Mouse (Mus musculus) liver, embryonic 15.5 days (tissue): Measurements from ENCODE around the gene Cog5. TPM values are rescaled to one million over a fixed set of nuclear protein-coding genes. Genes with fewer than 3 reads are reported as not detected.

Experiments
- ATAC-seq: fragments of 200-750 bp; cut with Nextera tagmentation; 2 replicates; pipeline ENCODE4 v1.8.0; 2017; ENCODE audit warnings: moderate number of reproducible peaks, mild to moderate bottlenecking, moderate library complexity; ENCODE audit not compliant: insufficient read depth
- H3K27ac ChIP-seq: fragments of 300-500 bp; sonication (generic); replicated peaks from 2 replicates; pipeline ENCODE4 v1.5.1; 2015; ENCODE audit warnings: mild to moderate bottlenecking, inconsistent platforms
- H3K27me3 ChIP-seq: fragments of 300-500 bp; sonication (generic); 2 replicates; pipeline ENCODE4 v1.6.1; 2015; ENCODE audit warnings: mild to moderate bottlenecking, inconsistent platforms
- H3K36me3 ChIP-seq: fragments of 300-500 bp; sonication (generic); replicated peaks from 2 replicates; pipeline ENCODE4 v1.6.1; 2015; ENCODE audit warnings: moderate library complexity, mild to moderate bottlenecking, inconsistent platforms
- H3K4me1 ChIP-seq: fragments of 300-500 bp; sonication (generic); replicated peaks from 2 replicates; pipeline ENCODE4 v1.6.1; 2015; ENCODE audit warnings: inconsistent platforms
- H3K4me2 ChIP-seq: fragments of 300-500 bp; sonication (generic); 2 replicates; pipeline ENCODE4 v1.6.1; 2015; ENCODE audit warnings: moderate library complexity, mild to moderate bottlenecking, inconsistent platforms
- H3K4me3 ChIP-seq: fragments of 300-500 bp; sonication (generic); replicated peaks from 2 replicates; pipeline ENCODE4 v1.5.1; 2015; ENCODE audit warnings: mild to moderate bottlenecking, inconsistent platforms
- H3K9ac ChIP-seq: fragments of 300-500 bp; sonication (generic); 2 replicates; pipeline ENCODE4 v1.6.1; 2015; ENCODE audit warnings: moderate library complexity, mild to moderate bottlenecking, inconsistent platforms
- H3K9me3 ChIP-seq: fragments of 300-500 bp; sonication (generic); replicated peaks from 2 replicates; pipeline ENCODE4 v1.6.1; 2016; ENCODE audit warnings: inconsistent platforms
- WGBS: fragments of 180-500 bp; shearing (Covaris S2); methylation state at CpG from one replicate; pipeline ENCODE4 v1.1.7; 2015; ENCODE audit warnings: mixed read lengths; ENCODE audit not compliant: insufficient replicate concordance; 5-methylcytosine and 5-hydroxymethylcytosine counted together
- polyA plus RNA-seq: library from polyadenylated mRNA; unstranded; fragments of >200 nt; fragmentation: Nextera tagmentation; extraction: Ambion mirVana; gene quantifications from 2 replicates; pipeline ENCODE4 v1.2.1, GENCODE M21; 2015

The Cog5 gene
- polyA plus RNA-seq, 1 experiment from 2014 or later = 6.8 TPM

DNA sequence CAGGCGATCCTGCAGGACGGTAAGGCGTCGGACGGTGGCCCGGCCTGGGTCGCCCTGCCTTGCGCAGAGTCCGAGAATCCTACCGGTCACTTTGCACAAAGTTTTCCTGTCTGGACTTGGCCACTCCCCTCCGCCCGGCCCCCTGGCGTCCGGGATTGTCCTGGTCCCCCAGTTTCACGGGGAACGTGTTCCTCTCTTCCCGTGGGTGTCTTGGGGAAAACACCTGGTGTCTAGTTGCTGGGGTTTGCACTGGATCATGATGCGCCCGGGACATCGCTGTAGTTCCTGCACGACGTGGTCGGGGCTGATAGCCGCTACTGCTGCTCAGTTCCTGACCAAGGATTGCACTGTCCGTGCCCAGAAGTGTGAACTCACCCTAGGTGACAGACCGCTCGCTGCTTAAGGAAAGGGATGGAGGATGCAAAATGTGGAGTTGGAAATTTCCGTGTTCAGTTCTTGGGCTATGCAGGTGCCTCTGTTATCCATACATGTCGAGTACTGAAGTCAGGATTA lies 352 bp downstream of the Cog5 start:
- ATAC-seq = peak; percentile 72
- peak overlapping the region; percentile 66; the same call in 1 of the 2 replicates for H3K27ac ChIP-seq
- H3K9ac ChIP-seq = peak overlapping the region; percentile 84
- H3K4me1 ChIP-seq = peaks cover 10% of the 10 kb centered on the region
- peak overlapping the region; percentile 80 for H3K4me2 ChIP-seq
- H3K9me3 ChIP-seq = no peaks in the 10 kb centered on the region
- H3K36me3 ChIP-seq = no peaks in the 10 kb centered on the region
- WGBS = under 1% methylated on average over 29 of the region's 29 CpGs
- H3K27me3 ChIP-seq = no peaks in the 10 kb centered on the region
- peak overlapping the region; percentile 93 for H3K4me3 ChIP-seq

DNA sequence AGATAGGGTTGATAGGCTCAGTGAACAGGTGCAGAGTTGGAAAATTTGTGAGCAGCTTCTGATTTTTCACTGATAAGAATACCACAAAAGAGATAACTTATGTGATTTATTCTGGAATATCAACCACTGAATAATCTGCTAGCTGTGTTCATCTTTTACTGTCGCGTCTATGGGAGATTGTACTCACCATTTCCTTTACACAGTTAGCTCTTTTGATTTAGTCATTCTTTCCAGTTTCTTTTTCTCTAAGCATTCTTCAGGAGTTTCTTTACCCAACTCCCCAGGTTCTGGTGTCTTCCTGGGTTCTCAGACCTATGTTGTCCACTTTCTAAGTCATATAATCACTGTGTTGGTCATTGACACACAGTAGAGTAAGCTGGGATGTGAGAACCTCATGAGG lies 2.2 kb downstream of the Cog5 start:
- H3K4me2 ChIP-seq = no peak overlapping the region
- H3K36me3 ChIP-seq = no peaks in the 10 kb centered on the region
- no peak overlapping the region for H3K4me3 ChIP-seq
- no peak overlapping the region for H3K9ac ChIP-seq
- H3K27ac ChIP-seq = no peak overlapping the region
- H3K9me3 ChIP-seq = no peaks in the 10 kb centered on the region
- WGBS = 83% methylated on average over 2 of the region's 2 CpGs
- no peaks in the 10 kb centered on the region for H3K27me3 ChIP-seq
- no peak for ATAC-seq
- peaks cover 10% of the 10 kb centered on the region for H3K4me1 ChIP-seq

DNA sequence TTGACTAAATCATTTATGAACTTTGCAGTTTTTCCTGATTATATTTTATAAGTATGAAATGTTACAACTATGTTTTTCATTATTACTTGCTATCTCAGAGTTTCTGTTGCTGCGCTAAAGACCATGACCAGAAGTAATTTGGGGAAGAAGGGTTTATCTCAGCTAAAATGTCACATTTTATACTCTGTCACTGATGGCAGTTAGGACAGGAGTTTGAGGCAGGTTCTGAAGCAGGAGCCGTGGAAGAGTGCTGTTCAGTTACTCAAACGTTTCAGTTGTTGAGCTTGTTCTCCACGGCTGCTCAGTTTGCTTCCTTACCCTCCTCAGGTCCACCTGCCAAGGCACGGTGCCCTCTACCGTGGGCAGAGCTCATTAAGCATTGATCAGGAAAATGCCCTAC lies 11.3 kb downstream of the Cog5 start:
- no peak overlapping the region for H3K9ac ChIP-seq
- H3K9me3 ChIP-seq = no peaks in the 10 kb centered on the region
- no peak overlapping the region for H3K27ac ChIP-seq
- no peak for ATAC-seq
- H3K4me3 ChIP-seq = no peak overlapping the region
- H3K36me3 ChIP-seq = peaks cover 11% of the 10 kb centered on the region; the same call in 1 of the 2 replicates
- no peaks in the 10 kb centered on the region for H3K4me1 ChIP-seq
- WGBS = 71% methylated on average over 6 of the region's 6 CpGs
- no peak overlapping the region for H3K4me2 ChIP-seq
- no peaks in the 10 kb centered on the region for H3K27me3 ChIP-seq

GRCm38 (mm10) chr12:31667187-31667586 lies 12.5 kb downstream of the Cog5 start:
- Histone ChIP-seq H3K4me3 (no peak overlapping the region), H3K27me3 (no peaks in the 10 kb centered on the region), H3K4me2 (no peak overlapping the region), H3K9ac (no peak overlapping the region), H3K4me1 (no peaks in the 10 kb centered on the region), H3K9me3 (no peaks in the 10 kb centered on the region), H3K36me3 (peaks cover 11% of the 10 kb centered on the region; the same call in 1 of the 2 replicates), H3K27ac (no peak overlapping the region)
- WGBS = 45% methylated on average over 3 of the region's 3 CpGs
- no peak for ATAC-seq

GRCm38 (mm10) chr12:31686679-31687078 lies 32.0 kb downstream of the Cog5 start:
- Histone ChIP-seq H3K27me3 (no peaks in the 10 kb centered on the region), H3K4me3 (no peak overlapping the region), H3K9ac (no peak overlapping the region), H3K27ac (no peak overlapping the region), H3K4me1 (no peaks in the 10 kb centered on the region), H3K36me3 (no peaks in the 10 kb centered on the region), H3K4me2 (no peak overlapping the region), H3K9me3 (no peaks in the 10 kb centered on the region)
- WGBS = 79% methylated on average over 3 of the region's 3 CpGs
- no peak for ATAC-seq

DNA sequence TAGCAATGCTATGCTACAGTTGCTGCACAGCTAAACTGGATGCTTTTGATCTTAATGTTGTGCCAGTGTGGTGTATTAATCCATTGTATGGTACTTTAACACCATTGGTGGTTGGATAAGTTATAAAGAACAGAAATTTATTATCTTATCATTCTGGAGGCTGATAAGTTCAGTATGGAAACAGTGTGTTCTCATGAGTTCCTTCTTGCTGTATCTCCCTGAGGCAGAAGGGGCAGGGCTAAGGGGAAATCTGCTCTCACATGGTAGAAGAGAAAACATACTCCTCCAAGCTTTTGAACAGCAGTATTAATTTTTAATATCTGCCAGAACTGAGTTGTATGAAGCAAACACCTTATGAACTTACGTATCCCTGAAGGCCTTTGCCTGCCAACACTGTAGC lies 38.6 kb downstream of the Cog5 start:
- Histone ChIP-seq H3K27me3 (no peaks in the 10 kb centered on the region), H3K9ac (no peak overlapping the region), H3K36me3 (no peaks in the 10 kb centered on the region; the same call in 1 of the 2 replicates), H3K4me1 (no peaks in the 10 kb centered on the region), H3K4me3 (no peak overlapping the region), H3K4me2 (no peak overlapping the region), H3K27ac (no peak overlapping the region), H3K9me3 (no peaks in the 10 kb centered on the region)
- 89% methylated on average over 1 of the region's 1 CpGs for WGBS
- ATAC-seq = no peak

DNA sequence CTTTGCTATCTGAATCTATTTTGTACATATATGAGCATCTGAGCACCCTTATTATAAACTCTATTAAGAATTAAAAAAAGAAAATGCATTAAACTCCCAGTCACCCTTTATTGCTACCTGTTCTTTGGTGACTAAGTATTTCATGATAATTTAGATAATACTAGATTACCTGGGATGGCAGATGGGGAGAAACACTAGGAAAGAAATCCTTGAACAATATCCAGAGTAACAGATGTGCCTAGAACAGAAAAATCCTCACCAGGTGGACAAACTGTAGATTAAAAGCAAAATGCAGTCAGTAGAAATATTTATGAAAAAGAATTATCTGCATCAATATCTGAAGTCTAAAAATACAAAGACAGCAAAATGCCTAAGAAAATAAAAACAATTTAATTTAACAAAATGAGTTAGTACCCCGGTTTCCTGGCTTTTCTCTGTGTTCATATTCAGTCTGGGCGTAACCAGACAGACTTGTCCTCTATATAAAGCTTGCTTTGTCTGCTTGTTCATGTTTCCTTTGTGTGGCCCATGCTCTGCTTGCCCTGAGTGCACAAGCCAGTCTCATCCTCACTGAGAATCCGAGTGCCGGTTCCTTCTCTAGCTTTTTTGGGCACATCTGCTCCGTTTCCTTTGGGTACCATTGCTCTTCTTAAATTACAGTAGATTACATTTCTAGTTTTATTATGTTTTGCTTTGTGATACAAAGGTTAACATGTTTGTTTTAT lies 46.1 kb downstream of the Cog5 start:
- Histone ChIP-seq H3K27me3 (no peaks in the 10 kb centered on the region), H3K4me3 (no peak overlapping the region), H3K4me1 (no peaks in the 10 kb centered on the region), H3K9me3 (no peaks in the 10 kb centered on the region), H3K4me2 (no peak overlapping the region), H3K36me3 (no peaks in the 10 kb centered on the region; the same call in 1 of the 2 replicates), H3K27ac (no peak overlapping the region), H3K9ac (no peak overlapping the region)
- 75% methylated on average over 5 of the region's 5 CpGs for WGBS
- no peak for ATAC-seq

- Histone ChIP-seq H3K27ac (no peak overlapping the region), H3K4me3 (no peak overlapping the region)
- whole genome bisulfite sequencing = 76% methylated on average over 5 of the region's 5 CpGs
Observed at GRCm38 (mm10) chr12:31701411-31701810, 46.7 kb downstream of the Cog5 start.

DNA sequence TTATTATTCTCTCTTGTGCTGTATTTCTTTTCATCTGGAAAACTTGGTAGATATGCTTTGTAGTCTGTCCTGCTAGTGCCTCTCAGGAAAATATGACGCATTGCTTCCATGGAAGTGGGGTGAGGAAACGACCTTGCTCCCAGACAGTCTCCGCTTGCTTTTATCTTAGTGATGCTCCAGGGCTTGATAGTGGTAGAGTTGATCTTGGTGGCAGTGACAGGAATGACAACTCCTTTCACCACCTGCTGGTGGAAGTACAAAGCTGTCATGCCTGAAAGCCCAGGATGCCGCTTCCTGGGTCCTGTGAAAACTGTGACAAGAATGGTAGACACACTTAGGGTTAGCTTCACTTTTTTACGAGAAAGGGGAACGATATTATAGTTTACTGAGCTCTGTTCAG lies 49.2 kb downstream of the Cog5 start:
- no peak for ATAC-seq
- H3K36me3 ChIP-seq = no peaks in the 10 kb centered on the region

More at GRCm38 (mm10) chr12:31701411-31701810, 46.7 kb downstream of the Cog5 start:
- Histone ChIP-seq H3K4me1 (no peaks in the 10 kb centered on the region), H3K27me3 (no peaks in the 10 kb centered on the region), H3K4me2 (no peak overlapping the region), H3K36me3 (no peaks in the 10 kb centered on the region; the same call in 1 of the 2 replicates), H3K9ac (no peak overlapping the region), H3K9me3 (no peaks in the 10 kb centered on the region)
- no peak for ATAC-seq

GRCm38 (mm10) chr12:31706168-31706567 lies 51.5 kb downstream of the Cog5 start:
- Histone ChIP-seq H3K36me3 (no peaks in the 10 kb centered on the region), H3K27ac (no peak overlapping the region), H3K27me3 (no peaks in the 10 kb centered on the region), H3K4me1 (no peaks in the 10 kb centered on the region), H3K9ac (no peak overlapping the region), H3K9me3 (no peaks in the 10 kb centered on the region), H3K4me2 (no peak overlapping the region), H3K4me3 (no peak overlapping the region)
- no peak for ATAC-seq
- WGBS = 56% methylated on average over 2 of the region's 2 CpGs

More for the DNA sequence above, 49.2 kb downstream of the Cog5 start:
- H3K27me3 ChIP-seq = no peaks in the 10 kb centered on the region
- no peak overlapping the region for H3K9ac ChIP-seq
- H3K4me1 ChIP-seq = no peaks in the 10 kb centered on the region
- no peak overlapping the region for H3K27ac ChIP-seq
- H3K9me3 ChIP-seq = no peaks in the 10 kb centered on the region
- WGBS = 73% methylated on average over 6 of the region's 6 CpGs
- H3K4me2 ChIP-seq = no peak overlapping the region
- no peak overlapping the region for H3K4me3 ChIP-seq

DNA sequence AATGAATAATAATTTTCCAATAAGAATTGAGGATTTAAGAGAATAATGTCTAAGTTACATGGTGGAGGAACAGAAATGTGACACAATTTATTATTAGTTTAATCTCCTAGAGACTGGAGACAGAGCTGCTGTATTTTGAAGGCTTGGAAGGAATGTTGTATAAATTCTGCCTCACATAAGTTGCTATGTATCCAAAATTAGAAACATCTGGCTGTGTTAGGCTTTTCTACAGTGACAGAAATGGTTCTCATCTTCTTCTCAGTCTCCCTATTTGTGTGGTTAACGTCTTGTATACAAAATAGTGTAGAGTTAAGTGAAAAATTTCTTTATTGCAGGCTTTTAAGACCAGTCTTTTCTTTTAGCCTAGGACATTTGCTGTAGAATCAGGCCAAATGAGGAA lies 52.9 kb downstream of the Cog5 start:
- ATAC-seq = no peak
- Histone ChIP-seq H3K36me3 (no peaks in the 10 kb centered on the region), H3K4me1 (no peaks in the 10 kb centered on the region), H3K9ac (no peak overlapping the region), H3K4me3 (no peak overlapping the region), H3K4me2 (no peak overlapping the region), H3K27me3 (no peaks in the 10 kb centered on the region), H3K27ac (no peak overlapping the region), H3K9me3 (no peaks in the 10 kb centered on the region)
- 62% methylated on average over 1 of the region's 1 CpGs for WGBS
